Mouse (Mus musculus): Measurements from ENCODE around the gene Rasa2. TPM values are rescaled to one million over a fixed set of nuclear protein-coding genes. Genes with fewer than 3 reads are reported as not detected.
A peak's percentile ranks its signal among the peaks of the same experiment; 100 is the strongest.
"Not testable (repeated sequence)": the region's sequence is repeated elsewhere in the genome, so short reads cannot be mapped to it uniquely, and the experiment has no call there.

Rasa2 gene
- polyA plus RNA-seq, 1 experiment from 2014 or later: 21.4 TPM

DNA sequence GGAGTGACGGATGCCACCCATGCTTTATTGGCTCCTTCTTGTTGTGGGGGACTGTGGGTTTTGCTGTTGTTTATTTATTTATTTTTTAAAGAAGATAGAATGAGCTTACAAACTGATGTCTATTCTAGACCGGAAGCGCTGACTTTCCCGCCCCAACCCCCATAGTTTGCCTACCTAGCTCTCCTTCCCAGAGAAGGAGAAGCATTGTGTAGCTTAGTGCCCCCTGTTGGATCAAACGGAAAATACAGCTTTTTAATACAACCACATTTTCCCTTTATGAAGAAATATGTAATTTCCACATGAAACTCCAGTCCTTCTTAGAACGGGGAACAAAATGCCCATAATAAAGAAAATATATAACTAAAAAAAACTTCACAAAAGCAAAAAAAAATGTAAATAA, 21.3 kb upstream of the Rasa2 start:
- WGBS: 59% methylated on average over 6 of the region's 6 CpGs
- DNase-seq (peak; percentile 68), ATAC-seq (ENCODE audit: insufficient read depth) (no peak)
- H3K27me3 ChIP-seq (ENCODE audit: insufficient read depth, low read length): no peaks in the 10 kb centered on the region
- TF ChIP-seq CTCF (IDR thresholded peaks at IDR 0.05; ENCODE audit: low read depth): peak; percentile 45
- H3K4me2 ChIP-seq: no peak overlapping the region
- no peak overlapping the region for H3K9ac ChIP-seq
- H3K36me3 ChIP-seq (ENCODE audit: insufficient read depth): no peaks in the 10 kb centered on the region
- no peaks in the 10 kb centered on the region for H3K4me1 ChIP-seq (ENCODE audit: insufficient read depth)
- no peak overlapping the region for H3K4me3 ChIP-seq (ENCODE audit: low read depth, low read length)
- H3K9me3 ChIP-seq (ENCODE audit: low read depth, low read length): no peaks in the 10 kb centered on the region
- H3K27ac ChIP-seq (ENCODE audit: low read depth): no peak overlapping the region

DNA sequence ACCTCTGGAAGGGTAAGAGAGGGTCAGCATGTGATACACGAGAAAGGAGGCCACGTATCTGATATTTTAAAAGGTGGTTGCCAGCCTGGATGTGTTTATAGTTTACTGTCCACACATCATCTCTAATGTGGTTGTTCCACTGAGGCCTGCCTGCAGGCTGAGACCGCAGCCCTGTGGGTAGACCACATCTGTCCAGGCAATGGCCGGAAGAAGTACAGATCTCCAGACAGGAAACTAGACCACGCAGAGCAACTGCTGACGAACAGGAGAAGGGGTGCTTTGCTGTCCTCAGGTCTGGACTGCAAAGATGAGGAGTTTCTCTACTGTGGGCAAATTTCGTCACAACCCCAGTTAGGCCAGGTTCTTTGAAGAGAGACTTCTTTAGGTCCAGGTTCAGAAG, 19.4 kb upstream of the Rasa2 start:
- 69% methylated on average over 7 of the region's 7 CpGs for WGBS
- DNase-seq (no peak), ATAC-seq (ENCODE audit: insufficient read depth) (no peak)
- no peak overlapping the region for H3K9ac ChIP-seq
- no peaks in the 10 kb centered on the region for H3K27me3 ChIP-seq (ENCODE audit: insufficient read depth, low read length)
- H3K4me1 ChIP-seq (ENCODE audit: insufficient read depth): no peaks in the 10 kb centered on the region
- no peak overlapping the region for H3K4me3 ChIP-seq (ENCODE audit: low read depth, low read length)
- no peak overlapping the region for H3K4me2 ChIP-seq
- no peaks in the 10 kb centered on the region for H3K9me3 ChIP-seq (ENCODE audit: low read depth, low read length)
- TF ChIP-seq CTCF (IDR thresholded peaks at IDR 0.05; ENCODE audit: low read depth): no peak
- H3K36me3 ChIP-seq (ENCODE audit: insufficient read depth): no peaks in the 10 kb centered on the region
- H3K27ac ChIP-seq (ENCODE audit: low read depth): no peak overlapping the region

DNA sequence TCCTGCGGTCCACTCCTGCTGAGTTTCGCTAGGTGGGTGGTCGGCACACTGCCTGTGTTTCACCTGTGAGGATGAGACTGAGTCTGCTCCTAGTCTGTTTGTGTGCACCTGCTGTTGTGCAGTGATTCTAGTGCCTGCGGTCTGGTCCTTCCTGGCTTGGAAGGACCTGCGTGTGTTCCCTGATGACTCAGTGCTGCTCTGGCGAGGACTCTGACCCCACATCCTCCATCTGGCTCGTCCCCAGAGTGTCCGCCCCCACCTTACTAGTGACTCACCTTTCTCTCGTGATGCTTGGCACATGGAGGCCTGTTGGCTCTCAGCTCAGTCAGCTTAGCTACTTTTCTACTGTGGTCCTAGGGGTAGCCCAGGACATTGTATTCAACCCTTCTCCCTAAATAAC, 18.5 kb upstream of the Rasa2 start:
- no peak for ATAC-seq (ENCODE audit: insufficient read depth)
- Histone ChIP-seq H3K4me2 (no peak overlapping the region), H3K27ac (ENCODE audit: low read depth) (no peak overlapping the region), H3K9ac (no peak overlapping the region), H3K4me1 (ENCODE audit: insufficient read depth) (no peaks in the 10 kb centered on the region), H3K27me3 (ENCODE audit: insufficient read depth, low read length) (no peaks in the 10 kb centered on the region), H3K4me3 (ENCODE audit: low read depth, low read length) (no peak overlapping the region), H3K36me3 (ENCODE audit: insufficient read depth) (no peaks in the 10 kb centered on the region), H3K9me3 (ENCODE audit: low read depth, low read length) (no peaks in the 10 kb centered on the region)
- 62% methylated on average over 9 of the region's 9 CpGs for WGBS
- no peak for TF ChIP-seq CTCF (IDR thresholded peaks at IDR 0.05; ENCODE audit: low read depth)
- DNase-seq: no peak

DNA sequence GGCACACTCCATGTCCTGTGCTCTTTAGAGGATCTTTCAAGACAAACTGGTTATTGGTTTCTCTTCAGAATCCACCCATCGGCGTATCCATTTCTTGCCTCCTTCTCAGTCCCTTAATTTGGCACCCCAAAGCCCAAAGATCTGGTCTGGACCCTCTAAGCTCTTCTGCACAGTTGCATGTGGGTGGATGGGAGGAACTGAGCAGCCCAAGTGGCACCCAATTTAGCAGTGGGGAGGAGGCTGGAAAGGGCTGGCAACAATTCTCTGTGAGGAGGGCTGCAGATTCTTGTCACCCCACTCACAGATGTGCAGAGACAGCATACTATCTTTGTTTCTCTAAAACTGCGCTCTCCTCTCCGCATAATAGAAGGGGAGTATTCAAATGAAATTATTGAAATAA, 17.9 kb upstream of the Rasa2 start:
- TF ChIP-seq CTCF (IDR thresholded peaks at IDR 0.05; ENCODE audit: low read depth): no peak
- Histone ChIP-seq H3K36me3 (ENCODE audit: insufficient read depth) (no peaks in the 10 kb centered on the region), H3K4me1 (ENCODE audit: insufficient read depth) (no peaks in the 10 kb centered on the region), H3K27me3 (ENCODE audit: insufficient read depth, low read length) (no peaks in the 10 kb centered on the region), H3K9me3 (ENCODE audit: low read depth, low read length) (no peaks in the 10 kb centered on the region), H3K4me3 (ENCODE audit: low read depth, low read length) (no peak overlapping the region), H3K9ac (no peak overlapping the region), H3K27ac (ENCODE audit: low read depth) (no peak overlapping the region), H3K4me2 (no peak overlapping the region)
- WGBS: 87% methylated on average over 4 of the region's 4 CpGs
- DNase-seq (no peak), ATAC-seq (ENCODE audit: insufficient read depth) (no peak)

DNA sequence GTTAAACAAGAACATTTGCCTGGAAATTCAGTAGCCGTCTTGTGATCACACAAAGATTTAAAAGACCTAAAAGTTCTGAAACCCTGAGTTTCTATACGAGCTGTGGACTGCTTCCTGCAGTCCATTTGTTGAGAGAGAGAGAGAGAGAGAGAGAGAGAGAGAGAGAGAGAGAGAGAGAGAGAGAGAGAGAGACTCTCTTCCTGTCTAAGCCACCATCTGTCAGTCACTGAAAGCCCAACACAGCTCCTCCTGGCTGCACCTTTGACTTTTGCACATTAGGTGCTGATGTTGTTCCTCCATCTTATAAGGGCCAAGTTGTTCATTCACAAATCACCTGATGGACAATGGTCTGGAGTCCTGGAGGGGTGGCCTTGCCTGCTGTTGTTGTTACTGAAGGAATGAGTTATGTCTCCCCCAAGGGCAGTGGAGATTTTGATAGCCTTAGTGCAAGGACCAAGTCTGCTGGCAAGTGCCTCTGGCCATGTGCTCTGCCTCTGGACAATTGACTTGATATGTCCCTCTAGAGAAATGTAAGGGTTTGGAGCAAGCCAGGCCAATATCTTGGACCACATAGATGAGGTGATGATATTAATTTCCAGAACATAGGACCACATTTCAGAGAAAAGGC, 15.4 kb upstream of the Rasa2 start:
- 46% methylated on average over 2 of the region's 2 CpGs for WGBS
- H3K36me3 ChIP-seq (ENCODE audit: insufficient read depth): no peaks in the 10 kb centered on the region
- no peaks in the 10 kb centered on the region for H3K9me3 ChIP-seq (ENCODE audit: low read depth, low read length)
- H3K4me3 ChIP-seq (ENCODE audit: low read depth, low read length): no peak overlapping the region
- ATAC-seq (ENCODE audit: insufficient read depth): no peak
- H3K4me2 ChIP-seq: no peak overlapping the region
- H3K27ac ChIP-seq (ENCODE audit: low read depth): no peak overlapping the region
- TF ChIP-seq CTCF (IDR thresholded peaks at IDR 0.05; ENCODE audit: low read depth): no peak
- no peak for DNase-seq
- H3K4me1 ChIP-seq (ENCODE audit: insufficient read depth): no peaks in the 10 kb centered on the region
- no peak overlapping the region for H3K9ac ChIP-seq
- no peaks in the 10 kb centered on the region for H3K27me3 ChIP-seq (ENCODE audit: insufficient read depth, low read length)

DNA sequence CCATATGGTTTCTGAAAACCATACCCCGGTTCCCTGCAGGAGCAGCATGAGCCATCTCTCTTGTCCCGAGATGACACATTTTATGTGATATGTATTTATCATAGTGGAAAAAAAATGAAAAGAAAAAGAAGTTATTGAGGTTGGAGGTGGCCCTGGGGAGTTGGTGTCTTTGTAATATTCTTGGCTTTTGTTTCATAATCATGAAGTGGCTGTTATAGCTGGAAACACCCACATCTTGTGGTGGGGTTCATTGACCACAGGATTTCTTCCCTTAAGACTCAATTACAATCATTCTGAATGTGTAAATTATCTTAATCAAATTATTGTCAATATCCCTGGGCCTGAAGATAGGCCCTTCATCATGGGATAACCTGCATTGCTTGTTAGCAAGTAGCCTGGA, 13.4 kb upstream of the Rasa2 start:
- WGBS: 79% methylated on average over 2 of the region's 2 CpGs
- H3K4me1 ChIP-seq (ENCODE audit: insufficient read depth): no peaks in the 10 kb centered on the region
- no peaks in the 10 kb centered on the region for H3K27me3 ChIP-seq (ENCODE audit: insufficient read depth, low read length)
- H3K4me2 ChIP-seq: no peak overlapping the region
- H3K36me3 ChIP-seq (ENCODE audit: insufficient read depth): no peaks in the 10 kb centered on the region
- no peak for ATAC-seq (ENCODE audit: insufficient read depth)
- H3K27ac ChIP-seq (ENCODE audit: low read depth): no peak overlapping the region
- no peak for DNase-seq
- H3K4me3 ChIP-seq (ENCODE audit: low read depth, low read length): no peak overlapping the region
- no peak overlapping the region for H3K9ac ChIP-seq
- H3K9me3 ChIP-seq (ENCODE audit: low read depth, low read length): no peaks in the 10 kb centered on the region
- no peak for TF ChIP-seq CTCF (IDR thresholded peaks at IDR 0.05; ENCODE audit: low read depth)

DNA sequence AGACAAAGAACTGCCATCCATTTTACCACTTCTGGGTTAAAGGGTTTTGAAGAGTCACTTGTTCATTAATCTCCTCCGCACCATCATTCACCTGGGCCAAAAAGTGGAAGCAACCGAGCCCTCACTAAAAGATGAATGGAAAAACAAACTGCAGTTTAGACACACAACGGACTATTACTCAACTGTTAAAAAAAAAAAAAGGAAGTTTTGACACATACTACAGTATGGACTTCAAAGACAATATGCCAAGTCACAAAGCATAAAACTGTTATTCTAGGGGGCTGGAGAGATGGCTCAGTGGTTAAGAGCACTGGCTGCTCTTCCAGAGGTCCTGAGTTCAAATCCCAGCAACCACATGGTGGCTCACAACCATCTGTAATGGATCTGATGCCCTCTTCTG, 12.6 kb upstream of the Rasa2 start:
- H3K4me1 ChIP-seq (ENCODE audit: insufficient read depth); H3K4me2 ChIP-seq; H3K9ac ChIP-seq; DNase-seq; H3K4me3 ChIP-seq (ENCODE audit: low read depth, low read length); H3K27me3 ChIP-seq (ENCODE audit: insufficient read depth, low read length); ATAC-seq (ENCODE audit: insufficient read depth); H3K27ac ChIP-seq (ENCODE audit: low read depth); H3K9me3 ChIP-seq (ENCODE audit: low read depth, low read length); H3K36me3 ChIP-seq (ENCODE audit: insufficient read depth): not testable (repeated sequence)
- 75% methylated on average over 3 of the region's 3 CpGs for WGBS

DNA sequence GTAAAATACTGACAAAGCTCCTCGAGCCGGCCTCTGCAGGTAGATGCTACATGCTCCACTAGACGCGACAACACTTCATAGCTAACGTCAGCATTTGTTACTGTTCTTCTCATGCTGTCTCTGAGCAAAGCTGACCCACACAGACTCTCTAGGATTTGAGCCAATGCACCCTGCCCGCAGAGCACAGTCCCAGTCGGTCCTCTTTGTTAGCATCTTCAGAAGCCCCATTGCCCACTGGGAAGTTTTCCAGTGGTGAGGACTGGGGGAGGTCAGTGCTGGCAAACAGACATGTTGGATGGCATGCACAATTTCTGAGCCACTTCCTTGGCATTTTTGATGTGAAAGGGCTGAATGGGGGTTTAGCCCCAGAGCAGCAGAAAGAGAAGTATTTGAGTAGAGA, 8.0 kb upstream of the Rasa2 start:
- no peak for DNase-seq
- H3K4me2 ChIP-seq: no peak overlapping the region
- H3K9ac ChIP-seq: no peak overlapping the region
- H3K4me1 ChIP-seq (ENCODE audit: insufficient read depth): no peaks in the 10 kb centered on the region
- no peak overlapping the region for H3K4me3 ChIP-seq (ENCODE audit: low read depth, low read length)
- no peaks in the 10 kb centered on the region for H3K27me3 ChIP-seq (ENCODE audit: insufficient read depth, low read length)
- WGBS: 91% methylated on average over 7 of the region's 7 CpGs
- no peaks in the 10 kb centered on the region for H3K36me3 ChIP-seq (ENCODE audit: insufficient read depth)
- no peak for TF ChIP-seq CTCF (IDR thresholded peaks at IDR 0.05; ENCODE audit: low read depth)
- no peaks in the 10 kb centered on the region for H3K9me3 ChIP-seq (ENCODE audit: low read depth, low read length)
- ATAC-seq (ENCODE audit: insufficient read depth): no peak
- H3K27ac ChIP-seq (ENCODE audit: low read depth): no peak overlapping the region

Measured in lung, embryonic 14.5 days (tissue).